Mouse (Mus musculus) cerebellum, adult (tissue): ENCODE measurements around the gene Zfp423.

Source experiments
- ATAC-seq: cut with Nextera tagmentation; 2 replicates; pipeline ENCODE4 v1.9.2; 2017; ENCODE audit warnings: mild to moderate bottlenecking, moderate library complexity, mixed read lengths; ENCODE audit not compliant: insufficient number of reproducible peaks, low FRiP score, low TSS enrichment

Gene Zfp423

DNA sequence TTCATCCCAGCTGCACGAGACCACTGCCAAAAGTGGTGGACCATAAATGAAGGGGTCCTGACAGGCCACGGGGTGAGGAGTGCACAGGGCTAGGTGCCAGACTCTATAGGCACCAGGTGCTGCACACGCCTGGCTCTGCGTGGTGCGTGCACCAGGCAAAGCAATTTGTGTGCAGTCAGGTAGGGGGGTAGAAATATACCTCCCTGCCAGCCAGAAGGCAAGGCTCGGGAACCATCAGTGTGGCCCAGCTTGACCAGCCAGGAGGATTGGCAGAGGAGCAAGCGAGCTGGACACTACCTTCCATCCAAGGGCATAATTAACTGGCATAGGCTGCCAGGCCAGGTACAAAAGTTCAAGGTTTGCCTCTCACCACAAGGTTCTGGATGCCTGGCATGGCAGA, 140.9 kb downstream of the Zfp423 start:
- no peak for ATAC-seq

DNA sequence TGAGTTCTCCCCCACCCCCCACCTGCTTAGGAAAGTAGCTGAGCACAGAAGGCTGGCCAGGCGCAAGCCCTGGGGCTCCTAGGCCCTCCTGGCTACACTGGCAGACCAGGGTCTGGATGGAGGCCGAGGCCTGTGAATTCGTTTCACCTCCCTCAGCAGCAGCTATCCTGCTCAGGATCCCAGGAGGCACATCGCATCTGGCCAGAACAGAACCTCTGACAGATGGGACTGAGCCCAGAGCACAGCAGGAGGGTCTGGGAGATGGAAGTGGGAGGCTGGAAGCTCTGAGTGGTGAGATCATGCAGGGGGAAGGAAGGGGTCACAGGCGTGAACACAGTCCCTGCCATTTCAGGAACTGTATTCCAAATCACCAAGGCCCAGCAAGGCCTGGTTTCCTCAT, 143.3 kb downstream of the Zfp423 start:
- no peak for ATAC-seq

DNA sequence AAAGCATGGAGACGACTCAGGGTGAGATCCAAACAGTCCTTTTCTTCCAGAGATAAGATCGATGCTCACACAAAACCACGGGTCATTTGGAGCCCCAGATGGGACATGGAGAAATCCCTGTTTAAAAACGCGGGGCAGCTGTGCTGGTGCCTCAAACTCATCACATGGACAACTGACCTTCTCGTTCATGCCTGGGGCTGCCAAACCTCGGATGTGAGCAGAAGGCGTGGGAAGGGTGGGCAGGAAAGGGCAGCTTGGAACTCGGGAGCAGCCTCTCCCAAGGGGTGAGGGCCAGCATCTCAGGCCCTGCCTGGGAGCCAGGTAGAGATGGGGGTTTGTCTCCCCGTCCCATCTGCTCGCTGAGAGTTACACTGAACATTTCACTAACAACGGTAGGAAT, 146.7 kb downstream of the Zfp423 start:
- no peak for ATAC-seq

DNA sequence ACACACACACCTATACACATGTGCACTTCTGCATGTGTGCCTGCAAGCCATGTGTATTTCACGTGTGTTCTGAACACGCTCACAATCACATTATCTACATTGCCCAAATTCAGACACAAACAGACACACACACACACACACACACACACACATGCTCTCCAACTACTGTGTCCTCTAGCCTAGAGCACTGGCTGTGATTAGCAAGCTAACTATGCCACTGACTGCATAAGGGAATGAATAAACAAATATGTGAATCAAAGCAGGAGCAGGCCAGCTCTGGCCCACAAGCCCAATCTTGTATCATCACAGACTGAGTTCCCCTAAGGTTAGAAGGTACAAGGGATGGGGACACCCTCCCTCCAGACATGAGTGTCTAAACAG, 147.3 kb downstream of the Zfp423 start:
- no peak for ATAC-seq

DNA sequence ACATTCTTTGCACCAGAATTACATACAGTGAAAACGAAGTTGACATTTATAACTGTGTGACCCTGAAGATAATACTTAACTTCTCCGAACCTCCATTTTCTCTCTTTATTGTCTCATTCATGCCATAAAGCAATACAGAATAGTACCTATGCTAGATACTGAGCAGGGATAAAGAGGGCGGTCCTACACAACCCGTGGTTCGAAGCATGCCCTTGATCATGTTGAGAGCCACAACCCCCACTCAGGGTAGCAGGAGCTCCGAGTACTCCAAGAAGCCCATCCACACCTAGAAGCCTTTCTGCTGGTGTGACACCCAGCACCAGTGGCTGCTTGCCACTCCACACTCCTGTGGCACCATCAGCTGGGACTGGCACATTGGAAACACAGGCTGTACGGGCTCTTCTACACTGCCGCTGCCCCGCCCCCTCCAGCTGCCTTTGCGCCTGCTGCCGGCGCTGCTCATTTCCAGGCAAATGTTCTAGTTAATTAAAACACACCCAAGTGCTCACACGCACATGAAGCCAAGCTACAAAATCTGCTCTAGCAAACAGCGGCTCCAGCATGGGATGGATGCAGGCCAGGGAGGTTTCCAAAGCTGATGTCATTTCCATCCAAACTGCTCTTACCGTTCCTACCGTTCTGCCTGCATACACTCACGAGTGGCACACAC, 147.9 kb downstream of the Zfp423 start:
- ATAC-seq, result 0 out of 2 replicates have a peak, but pooled peaks have one; percentile 36

DNA sequence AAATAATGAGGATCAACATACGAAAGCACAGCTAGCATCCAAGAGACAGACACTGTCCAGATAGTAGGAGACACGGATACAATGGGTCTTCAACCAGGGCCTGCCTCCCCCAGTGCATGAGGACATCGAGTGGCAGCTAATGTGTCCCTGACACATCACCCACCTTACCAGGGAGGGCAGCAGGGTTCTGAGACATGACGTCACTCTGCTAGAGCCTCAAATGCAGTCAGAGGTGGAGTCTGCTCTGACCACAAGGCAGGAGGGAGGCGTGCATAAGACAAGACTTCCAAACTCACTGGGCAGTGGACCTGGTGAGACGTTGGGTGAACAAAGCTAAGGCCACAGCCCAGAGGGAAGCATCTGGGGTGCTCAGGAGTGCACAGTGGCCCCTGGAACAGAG, 148.6 kb downstream of the Zfp423 start:
- no peak for ATAC-seq

DNA sequence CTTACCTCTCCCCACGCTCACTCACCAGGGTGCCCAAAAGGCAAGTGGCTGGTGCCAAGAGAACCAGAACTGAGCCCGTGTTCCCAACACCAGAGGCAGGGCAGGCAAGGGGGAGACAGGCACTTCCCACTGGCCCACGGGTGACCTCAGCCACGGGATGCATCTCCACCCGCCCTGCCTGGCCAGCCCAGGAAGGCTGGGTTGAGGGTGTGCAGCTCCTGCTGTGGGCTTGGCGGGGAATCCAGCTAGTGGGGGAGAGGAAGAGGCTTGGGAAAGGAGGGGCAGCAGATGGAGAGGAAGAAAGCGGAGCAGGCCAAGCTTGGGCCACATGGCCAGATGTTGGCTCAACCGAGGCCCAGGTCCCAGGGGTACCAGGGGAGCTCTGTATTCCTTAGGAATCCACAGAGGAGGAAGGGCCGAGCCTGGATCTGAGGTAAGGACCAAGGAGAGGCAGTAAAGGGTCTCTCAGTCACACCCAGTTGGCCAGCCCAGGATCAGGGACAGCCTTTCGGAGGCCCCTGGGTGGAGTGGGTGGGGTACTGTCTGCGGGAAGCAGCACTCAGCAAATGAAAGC, 155.0 kb downstream of the Zfp423 start:
- ATAC-seq, result no peak

DNA sequence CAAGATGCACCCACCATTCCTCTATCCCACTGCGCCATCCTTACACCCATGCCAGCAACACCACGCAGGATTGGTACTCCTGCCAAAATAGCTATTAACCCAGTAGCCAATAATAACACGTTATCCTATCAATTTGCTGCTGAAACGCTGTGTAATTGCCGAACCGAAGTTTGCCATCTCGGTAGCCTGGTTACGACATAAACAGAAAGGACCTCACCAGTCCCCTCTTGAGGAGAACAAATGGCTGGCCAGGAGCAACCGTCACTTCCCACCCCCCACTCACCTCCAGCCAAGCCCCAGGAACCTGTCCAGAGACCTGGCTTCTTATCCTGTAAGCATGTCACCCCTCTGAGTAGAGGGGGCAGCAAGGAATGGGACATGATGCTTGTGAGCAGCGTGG, 156.0 kb downstream of the Zfp423 start:
- ATAC-seq, result no peak

DNA sequence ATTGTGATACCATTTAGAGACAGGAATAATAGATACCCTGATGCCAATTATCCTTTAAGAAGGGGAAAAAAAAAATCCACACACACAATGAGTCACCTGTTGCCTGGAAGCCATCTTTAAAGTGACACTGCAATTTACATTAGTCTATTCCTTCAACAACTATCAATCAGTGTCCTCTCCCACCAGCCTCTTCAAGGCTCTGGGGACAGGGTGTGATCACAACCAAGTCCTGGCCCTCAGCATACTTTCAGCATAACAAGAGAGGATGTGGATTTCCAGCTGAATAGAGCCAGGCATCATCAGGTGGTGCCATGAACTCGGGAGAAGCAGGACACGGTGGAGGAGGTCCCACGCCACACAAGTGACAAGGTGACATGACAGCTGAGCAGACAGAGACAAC, 156.8 kb downstream of the Zfp423 start:
- no peak for ATAC-seq

DNA sequence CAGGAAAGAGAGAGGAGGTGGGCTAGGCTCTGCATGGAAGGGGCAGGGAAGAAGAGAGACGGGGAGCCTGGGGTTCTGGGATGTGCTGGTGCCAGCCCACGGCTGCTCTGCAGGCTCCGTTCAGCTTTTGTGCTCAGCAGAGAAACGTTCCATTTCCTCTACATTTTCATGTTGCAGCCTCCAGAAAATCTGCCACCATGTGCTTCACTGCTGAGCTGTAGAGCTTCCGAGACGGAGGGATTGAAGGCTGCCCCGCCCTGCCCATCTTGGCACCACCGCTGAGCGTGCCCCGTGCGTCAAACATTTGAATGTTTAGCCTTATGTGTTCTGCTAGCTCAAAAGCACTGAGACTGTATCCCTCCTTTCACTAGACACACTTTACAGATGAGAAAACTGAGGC, 159.3 kb downstream of the Zfp423 start:
- no peak for ATAC-seq

DNA sequence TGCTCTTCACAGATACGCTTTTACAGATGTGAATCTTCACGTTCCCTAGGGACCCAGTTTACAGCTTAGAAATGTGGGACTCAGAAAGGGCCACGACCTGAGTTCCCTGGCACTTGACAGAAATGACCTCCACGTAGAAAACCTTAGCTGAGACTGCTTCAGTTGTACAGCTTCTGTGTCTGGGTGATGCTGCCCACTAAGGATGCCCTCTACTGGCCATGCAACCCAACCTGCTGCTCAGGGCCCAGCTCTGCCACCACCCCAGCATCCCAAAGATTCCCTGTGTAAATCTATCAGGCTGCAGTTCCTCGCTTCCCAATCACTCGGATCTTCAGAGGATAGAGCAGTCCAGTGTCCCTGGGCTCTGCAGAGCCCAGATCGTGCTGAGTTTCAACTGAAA, 163.2 kb downstream of the Zfp423 start:
- ATAC-seq, result 0 out of 2 replicates have a peak, but pooled peaks have one; percentile 62

DNA sequence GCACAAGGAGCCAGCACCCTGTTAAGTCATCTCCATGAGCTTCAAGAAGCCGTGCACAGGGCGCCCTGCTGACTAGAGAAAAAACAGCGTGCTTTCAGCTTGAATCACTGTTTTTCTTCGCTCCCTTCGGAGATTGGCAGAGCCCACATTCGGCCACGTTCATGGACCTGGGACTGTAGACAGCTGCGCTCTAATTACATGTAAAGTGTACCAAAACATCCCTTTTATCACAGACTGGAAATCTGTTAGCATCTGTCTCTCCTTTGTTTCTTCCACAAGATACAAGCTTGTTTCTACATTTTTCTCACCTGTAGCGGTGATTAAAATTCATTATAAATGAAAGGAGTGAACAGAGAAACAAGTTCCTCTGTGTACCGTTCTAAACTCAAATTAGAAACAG, 164.8 kb downstream of the Zfp423 start:
- no peak for ATAC-seq

DNA sequence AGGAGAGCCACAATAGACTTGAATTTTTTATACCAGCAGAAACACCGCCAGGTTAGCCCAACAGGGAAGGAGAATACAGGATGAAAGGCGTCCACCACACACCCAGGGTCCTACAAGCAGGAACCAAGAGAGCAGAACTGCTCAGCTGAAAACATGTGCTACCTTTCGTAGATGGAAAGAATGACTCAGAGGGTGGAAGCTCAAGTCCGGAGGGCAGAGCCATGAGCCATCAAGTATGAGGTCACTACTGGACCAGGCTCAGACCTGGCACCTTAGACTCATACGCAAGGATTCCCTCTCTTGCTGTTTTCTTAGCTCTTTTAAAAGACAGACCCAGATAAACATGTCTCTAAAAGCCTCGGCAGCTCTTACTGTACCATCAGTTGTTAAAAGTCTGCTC, 168.3 kb downstream of the Zfp423 start:
- ATAC-seq, result no peak

DNA sequence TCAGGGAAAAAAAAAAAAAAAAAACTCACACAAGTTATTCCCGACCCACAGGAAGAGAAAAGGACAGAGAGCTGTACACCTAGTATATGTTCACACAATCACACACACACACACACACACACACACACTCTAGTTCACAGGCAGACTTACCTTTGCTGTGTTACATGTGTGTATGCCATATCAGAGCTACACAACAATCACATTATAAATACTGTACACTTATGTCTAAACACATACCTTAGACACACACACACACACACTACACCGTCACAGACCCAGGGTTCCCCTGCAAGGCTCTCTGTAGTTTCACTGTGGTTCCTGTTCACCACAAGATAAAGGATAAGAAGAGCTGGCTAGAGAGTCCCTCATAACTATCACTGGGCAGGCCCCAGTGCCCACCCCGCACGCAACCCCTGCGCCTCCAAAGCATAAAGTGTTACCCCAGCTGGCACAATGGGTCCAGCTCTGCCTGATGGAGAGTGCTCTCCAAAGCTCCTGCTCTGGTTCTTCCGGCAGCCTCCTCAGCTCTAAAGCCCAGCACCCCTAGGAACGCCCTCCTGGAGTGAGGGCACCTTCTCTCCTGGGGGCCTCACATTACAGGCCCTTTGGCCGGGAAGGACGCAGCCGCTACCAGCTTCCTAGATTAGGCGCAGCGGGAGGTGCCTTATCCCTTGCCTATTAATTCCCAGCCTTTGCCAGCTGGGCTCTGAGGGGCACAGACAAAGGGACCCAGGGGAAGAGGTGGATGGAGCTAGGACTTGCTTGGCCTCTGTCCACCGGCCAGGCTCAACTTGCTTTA, 174.6 kb downstream of the Zfp423 start:
- ATAC-seq, result no peak

DNA sequence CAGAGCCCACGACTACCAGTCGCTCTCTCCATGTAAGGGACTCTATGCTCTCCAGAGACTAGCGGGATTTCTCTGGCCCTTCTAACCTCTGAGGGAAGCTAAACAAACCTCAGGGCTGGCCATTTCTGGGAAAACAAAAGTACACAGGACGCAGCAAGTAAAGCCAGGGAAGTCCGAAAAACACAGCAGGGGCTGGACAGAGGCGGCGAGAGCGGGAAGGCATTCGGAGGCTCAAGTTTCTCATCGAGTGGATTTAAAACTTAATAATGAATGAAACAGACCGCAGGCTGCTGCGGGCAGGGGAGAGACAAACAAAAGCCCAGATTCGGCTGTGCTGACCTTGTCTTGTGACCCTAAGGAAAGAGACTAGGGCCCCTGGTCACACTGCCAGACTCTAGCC, 175.2 kb downstream of the Zfp423 start:
- ATAC-seq, result no peak

DNA sequence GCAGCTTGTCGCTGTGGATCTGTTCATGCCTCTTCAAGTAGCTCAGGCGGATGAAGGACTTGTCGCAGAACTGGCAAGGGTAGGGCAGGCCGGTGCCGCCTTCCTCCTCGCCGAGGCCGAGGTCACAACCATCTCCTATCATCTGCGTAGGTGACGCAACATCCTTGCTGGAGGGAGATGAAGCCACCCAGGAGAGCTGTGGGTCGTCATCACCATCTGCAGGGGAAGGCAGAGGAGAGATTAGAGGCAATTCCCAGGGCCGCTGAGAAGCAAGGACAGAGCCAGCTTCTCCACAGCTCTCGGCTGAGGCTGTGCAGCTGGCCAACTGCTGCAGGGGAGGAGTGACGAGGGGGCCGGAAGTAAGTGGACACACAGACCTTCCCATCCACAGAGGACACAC, 176.2 kb downstream of the Zfp423 start:
- ATAC-seq, result no peak

DNA sequence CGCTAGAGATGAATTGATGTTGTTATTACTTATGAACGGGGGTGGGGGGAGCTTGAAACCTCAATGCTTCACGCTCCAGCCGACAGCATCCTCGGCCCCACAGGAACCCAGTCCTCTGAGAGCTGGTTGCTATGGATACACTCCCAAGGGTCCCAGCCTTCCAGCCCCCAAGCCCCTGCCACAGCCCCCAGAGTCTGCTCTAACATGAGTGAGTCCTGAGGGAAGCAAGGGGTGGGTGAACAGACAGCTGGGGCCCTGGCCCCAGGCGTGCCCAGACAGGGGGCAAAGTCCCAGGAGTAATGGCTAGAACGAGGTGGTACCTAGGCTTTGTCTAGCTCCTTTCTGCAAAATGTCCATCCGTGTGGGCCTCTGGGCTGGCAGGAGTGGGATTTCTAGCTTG, 181.8 kb downstream of the Zfp423 start:
- ATAC-seq, result no peak

DNA sequence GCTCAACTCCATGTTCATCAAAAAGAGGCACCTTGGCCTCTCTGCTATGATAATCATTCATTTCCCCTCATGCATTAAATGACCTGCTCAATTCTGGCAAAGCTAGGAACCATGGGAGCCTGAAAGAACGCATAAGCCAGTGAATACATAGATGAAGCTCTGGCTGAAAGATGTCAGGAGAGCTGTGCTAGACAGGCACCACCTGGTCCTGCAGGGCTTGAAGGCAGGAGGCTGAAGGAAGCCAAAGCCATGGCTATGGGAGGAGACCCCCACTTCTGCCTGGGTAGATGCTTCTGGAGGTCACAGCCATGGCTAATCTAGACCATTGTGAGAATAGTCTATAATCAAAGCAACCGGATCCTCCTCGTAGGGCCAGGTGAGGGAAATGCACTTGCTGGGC, 183.5 kb downstream of the Zfp423 start:
- no peak for ATAC-seq

DNA sequence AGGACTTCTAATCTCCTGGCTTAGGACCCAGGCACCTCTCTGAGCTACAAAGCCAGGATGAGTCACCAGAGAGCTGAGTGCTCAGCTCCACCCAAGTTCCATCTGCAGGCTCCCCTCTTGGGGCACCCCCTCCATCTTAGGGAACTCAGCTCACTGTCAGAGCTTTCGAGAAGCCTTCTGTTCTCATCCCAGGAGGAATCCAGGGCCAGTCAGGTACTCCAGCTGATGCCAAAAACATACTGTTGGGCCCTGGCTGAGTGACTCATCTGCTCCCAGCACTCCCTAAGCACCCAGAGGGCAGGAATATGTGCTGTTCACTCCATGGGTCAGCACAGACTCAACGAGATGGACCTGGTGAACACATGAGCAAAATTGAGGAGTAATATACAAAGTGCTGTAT, 184.4 kb downstream of the Zfp423 start:
- ATAC-seq, result 0 out of 2 replicates have a peak, but pooled peaks have one; percentile 16

DNA sequence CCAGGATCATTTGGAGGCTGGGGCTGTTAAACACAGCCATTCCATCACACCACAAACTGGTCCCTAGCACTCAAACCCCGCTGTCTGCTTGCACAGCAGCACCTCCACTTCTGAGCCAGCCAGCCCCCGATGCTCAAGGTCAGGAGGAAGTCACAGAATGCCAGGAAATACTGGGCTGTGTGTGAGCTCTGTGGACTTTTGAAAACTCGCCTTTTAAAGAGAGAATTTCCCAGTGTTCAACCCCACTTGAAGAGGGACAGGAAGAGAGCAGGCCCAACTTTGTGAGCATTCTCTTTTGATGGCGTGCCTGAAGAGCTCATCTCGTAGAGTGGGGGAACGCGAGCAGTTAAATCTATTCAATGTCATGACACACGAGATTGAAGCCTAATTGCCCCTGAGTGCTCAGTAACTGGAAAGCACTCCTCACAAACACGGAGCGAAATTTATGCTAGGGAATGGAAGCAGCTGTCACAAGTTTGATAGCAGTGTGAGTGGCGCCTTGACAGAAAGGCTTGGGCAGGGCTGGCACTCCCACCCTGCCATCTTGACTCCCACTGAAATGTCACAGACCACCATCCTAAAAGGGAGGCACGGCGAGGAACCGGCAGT, 186.4 kb downstream of the Zfp423 start:
- ATAC-seq, result no peak

DNA sequence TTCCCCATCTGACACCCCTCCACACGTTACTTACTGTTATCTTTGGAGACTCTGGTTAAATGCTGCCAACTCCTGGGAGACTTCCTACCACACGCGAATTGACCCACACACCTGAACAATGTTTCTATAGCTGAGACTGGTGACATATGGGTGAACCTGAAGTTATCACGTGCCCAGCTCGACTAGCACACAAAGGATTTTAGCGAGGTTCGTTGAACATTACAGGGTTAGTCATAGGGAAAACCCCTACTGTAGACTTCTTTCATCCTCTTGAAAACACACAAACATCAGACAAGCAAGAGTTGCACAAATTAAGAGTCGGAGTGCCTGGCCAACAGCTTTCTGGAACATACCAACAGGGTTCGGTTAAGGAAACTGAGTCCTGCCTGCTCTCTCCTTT, 191.5 kb downstream of the Zfp423 start:
- no peak for ATAC-seq
